Mouse (Mus musculus) liver, embryonic 12.5 days (tissue): ENCODE results near the gene Syt3. TPM values are rescaled to one million over a fixed set of nuclear protein-coding genes. Genes with fewer than 3 reads are reported as not detected.

Experiments
- ATAC-seq: fragments of 200-750 bp; cut with Nextera tagmentation; 2 replicates; pipeline ENCODE4 v1.8.0; 2017; ENCODE audit warnings: moderate number of reproducible peaks, mild to moderate bottlenecking, moderate library complexity
- H3K27ac ChIP-seq: fragments of 300-500 bp; sonication (generic); 2 replicates; pipeline ENCODE4 v1.5.1; 2016; ENCODE audit warnings: mild to moderate bottlenecking
- H3K27me3 ChIP-seq: fragments of 300-500 bp; sonication (generic); replicated peaks from 2 replicates; pipeline ENCODE4 v1.6.1; 2016; ENCODE audit warnings: mild to moderate bottlenecking, moderate library complexity
- H3K36me3 ChIP-seq: fragments of 300-500 bp; sonication (generic); 2 replicates; pipeline ENCODE4 v1.6.1; 2016; ENCODE audit warnings: mild to moderate bottlenecking, moderate library complexity
- H3K4me1 ChIP-seq: fragments of 300-500 bp; sonication (generic); 2 replicates; pipeline ENCODE4 v1.6.1; 2016
- H3K4me2 ChIP-seq: fragments of 300-500 bp; sonication (generic); 2 replicates; pipeline ENCODE4 v1.6.1; 2016; ENCODE audit warnings: mild to moderate bottlenecking, moderate library complexity
- H3K4me3 ChIP-seq: fragments of 300-500 bp; sonication (generic); 2 replicates; pipeline ENCODE4 v1.5.1; 2016; ENCODE audit warnings: mild to moderate bottlenecking, moderate library complexity
- H3K9ac ChIP-seq: fragments of 300-500 bp; sonication (generic); 2 replicates; pipeline ENCODE4 v1.6.1; 2016; ENCODE audit warnings: mild to moderate bottlenecking, moderate library complexity
- H3K9me3 ChIP-seq: fragments of 300-500 bp; sonication (generic); replicated peaks from 2 replicates; pipeline ENCODE4 v1.6.1; 2016; ENCODE audit warnings: mild to moderate bottlenecking, moderate library complexity
- WGBS: fragments of 180-500 bp; shearing (Covaris S2); methylation state at CpG from one replicate; pipeline ENCODE4 v1.1.7; 2016; ENCODE audit not compliant: insufficient replicate concordance; 5-methylcytosine and 5-hydroxymethylcytosine counted together
- polyA plus RNA-seq: library from polyadenylated mRNA; unstranded; fragments of >200 nt; fragmentation: Nextera tagmentation; extraction: Ambion mirVana; gene quantifications from 2 replicates; pipeline ENCODE4 v1.2.1, GENCODE M21; 2016

The Syt3 gene
- polyA plus RNA-seq, 1 experiment from 2014 or later, result 0.05 TPM

GRCm38 (mm10) chr7:44349043-44349442, 34.9 kb upstream of the Syt3 start:
- no peak for ATAC-seq
- H3K9ac ChIP-seq, result no peak overlapping the region

GRCm38 (mm10) chr7:44350957-44351711, 32.8 kb upstream of the Syt3 start:
- H3K4me2 ChIP-seq, result peak overlapping the region; percentile 41
- H3K9ac ChIP-seq, result no peak overlapping the region
- no peak overlapping the region; the same call in 1 of the 2 replicates for H3K4me3 ChIP-seq
- peak; percentile 42; the same call in 1 of the 2 replicates for ATAC-seq
- 0 out of 2 replicates have a peak, but pooled peaks cover 8% of the 10 kb centered on the region for H3K4me1 ChIP-seq
- no peaks in the 10 kb centered on the region for H3K36me3 ChIP-seq
- no peak overlapping the region for H3K27ac ChIP-seq
- WGBS, result 11% methylated on average over 25 of the region's 25 CpGs
- H3K27me3 ChIP-seq, result peaks cover 100% of the 10 kb centered on the region
- H3K9me3 ChIP-seq, result no peaks in the 10 kb centered on the region

More at GRCm38 (mm10) chr7:44349043-44349442, 34.9 kb upstream of the Syt3 start:
- H3K36me3 ChIP-seq, result no peaks in the 10 kb centered on the region
- no peak overlapping the region for H3K4me2 ChIP-seq
- peaks cover 99% of the 10 kb centered on the region for H3K27me3 ChIP-seq
- 11% methylated on average over 3 of the region's 3 CpGs for WGBS
- no peaks in the 10 kb centered on the region for H3K9me3 ChIP-seq
- 0 out of 2 replicates have a peak, but pooled peaks cover 4% of the 10 kb centered on the region for H3K4me1 ChIP-seq
- no peak overlapping the region for H3K27ac ChIP-seq
- no peak overlapping the region for H3K4me3 ChIP-seq

GRCm38 (mm10) chr7:44351881-44352749, 31.8 kb upstream of the Syt3 start:
- no peak for ATAC-seq
- no peaks in the 10 kb centered on the region for H3K9me3 ChIP-seq
- H3K4me2 ChIP-seq, result no peak overlapping the region
- H3K27me3 ChIP-seq, result peaks cover 100% of the 10 kb centered on the region
- no peak overlapping the region for H3K9ac ChIP-seq
- H3K4me1 ChIP-seq, result 0 out of 2 replicates have a peak, but pooled peaks cover 8% of the 10 kb centered on the region
- H3K4me3 ChIP-seq, result no peak overlapping the region
- H3K27ac ChIP-seq, result no peak overlapping the region
- 6% methylated on average over 71 of the region's 71 CpGs for WGBS
- H3K36me3 ChIP-seq, result no peaks in the 10 kb centered on the region

GRCm38 (mm10) chr7:44352750-44353600, 30.9 kb upstream of the Syt3 start:
- Histone ChIP-seq H3K27ac (no peak overlapping the region), H3K9ac (no peak overlapping the region), H3K4me1 (peaks cover 8% of the 10 kb centered on the region; the same call in 1 of the 2 replicates), H3K4me2 (0 out of 2 replicates have a peak overlapping the region, but pooled peaks have one; percentile 6), H3K4me3 (no peak overlapping the region), H3K9me3 (no peaks in the 10 kb centered on the region), H3K27me3 (peaks cover 100% of the 10 kb centered on the region), H3K36me3 (no peaks in the 10 kb centered on the region)
- no peak for ATAC-seq
- WGBS, result 3% methylated on average over 61 of the region's 71 CpGs

GRCm38 (mm10) chr7:44353601-44354340, 30.1 kb upstream of the Syt3 start:
- no peaks in the 10 kb centered on the region for H3K9me3 ChIP-seq
- H3K4me2 ChIP-seq, result 0 out of 2 replicates have a peak overlapping the region, but pooled peaks have one; percentile 6
- peaks cover 8% of the 10 kb centered on the region; the same call in 1 of the 2 replicates for H3K4me1 ChIP-seq
- no peaks in the 10 kb centered on the region for H3K36me3 ChIP-seq
- H3K27ac ChIP-seq, result no peak overlapping the region
- peak overlapping the region; percentile 9 for H3K4me3 ChIP-seq
- no peak overlapping the region for H3K9ac ChIP-seq
- no peak for ATAC-seq
- H3K27me3 ChIP-seq, result peaks cover 98% of the 10 kb centered on the region
- WGBS, result 4% methylated on average over 35 of the region's 35 CpGs

- Histone ChIP-seq H3K4me1 (peaks cover 24% of the 10 kb centered on the region), H3K27ac (no peak overlapping the region), H3K36me3 (no peaks in the 10 kb centered on the region), H3K9me3 (no peaks in the 10 kb centered on the region), H3K9ac (no peak overlapping the region), H3K4me2 (no peak overlapping the region), H3K4me3 (no peak overlapping the region), H3K27me3 (peaks cover 98% of the 10 kb centered on the region)
- 53% methylated on average over 6 of the region's 6 CpGs for WGBS
- ATAC-seq, result no peak
Observed at GRCm38 (mm10) chr7:44355411-44355810, 28.5 kb upstream of the Syt3 start.

GRCm38 (mm10) chr7:44356590-44357481, 27.1 kb upstream of the Syt3 start:
- WGBS, result 6% methylated on average over 35 of the region's 35 CpGs
- Histone ChIP-seq H3K9me3 (no peaks in the 10 kb centered on the region), H3K4me3 (no peak overlapping the region), H3K9ac (no peak overlapping the region), H3K36me3 (no peaks in the 10 kb centered on the region), H3K27ac (no peak overlapping the region), H3K4me2 (no peak overlapping the region), H3K27me3 (peaks cover 97% of the 10 kb centered on the region), H3K4me1 (peaks cover 28% of the 10 kb centered on the region)
- no peak for ATAC-seq

- Histone ChIP-seq H3K36me3 (no peaks in the 10 kb centered on the region), H3K4me1 (peaks cover 28% of the 10 kb centered on the region), H3K27ac (no peak overlapping the region), H3K4me2 (no peak overlapping the region), H3K9ac (no peak overlapping the region), H3K27me3 (peaks cover 97% of the 10 kb centered on the region), H3K9me3 (no peaks in the 10 kb centered on the region), H3K4me3 (no peak overlapping the region)
- WGBS, result 13% methylated on average over 10 of the region's 10 CpGs
- ATAC-seq, result no peak
Observed at GRCm38 (mm10) chr7:44357531-44357930, 26.4 kb upstream of the Syt3 start.

- Histone ChIP-seq H3K4me2 (no peak overlapping the region), H3K9ac (no peak overlapping the region)
Observed at GRCm38 (mm10) chr7:44358012-44358411, 25.9 kb upstream of the Syt3 start.

More at GRCm38 (mm10) chr7:44358012-44358411, 25.9 kb upstream of the Syt3 start:
- H3K9me3 ChIP-seq, result no peaks in the 10 kb centered on the region
- H3K27ac ChIP-seq, result no peak overlapping the region
- no peak overlapping the region for H3K4me3 ChIP-seq
- H3K36me3 ChIP-seq, result no peaks in the 10 kb centered on the region
- ATAC-seq, result no peak
- peaks cover 28% of the 10 kb centered on the region for H3K4me1 ChIP-seq
- H3K27me3 ChIP-seq, result peaks cover 97% of the 10 kb centered on the region
- WGBS, result 15% methylated on average over 5 of the region's 5 CpGs
